Mouse (Mus musculus) hindbrain, embryonic 15.5 days (tissue): ENCODE measurements around the gene Gm11985. TPM values are rescaled to one million over a fixed set of nuclear protein-coding genes. Genes with fewer than 3 reads are reported as not detected.
A peak's percentile ranks its signal among the peaks of the same experiment; 100 is the strongest.

Experiments
- ATAC-seq: fragments of 200-750 bp; cut with Nextera tagmentation; 2 replicates; pipeline ENCODE4 v1.8.0; 2017; ENCODE audit warnings: low read depth, moderate number of reproducible peaks, moderate TSS enrichment; ENCODE audit not compliant: low FRiP score
- H3K27ac ChIP-seq: fragments of 300-500 bp; sonication (generic); replicated peaks from 2 replicates; pipeline ENCODE4 v1.5.1; 2015; ENCODE audit warnings: mild to moderate bottlenecking, inconsistent platforms
- H3K27me3 ChIP-seq: fragments of 300-500 bp; sonication (generic); 2 replicates; pipeline ENCODE4 v1.6.1; 2015; ENCODE audit warnings: control low read depth, inconsistent platforms
- H3K36me3 ChIP-seq: fragments of 300-500 bp; sonication (generic); 2 replicates; pipeline ENCODE4 v1.6.1; 2015; ENCODE audit warnings: control low read depth, inconsistent platforms
- H3K4me1 ChIP-seq: fragments of 300-500 bp; sonication (generic); replicated peaks from 2 replicates; pipeline ENCODE4 v1.6.1; 2015; ENCODE audit warnings: control low read depth, inconsistent platforms
- H3K4me2 ChIP-seq: fragments of 300-500 bp; sonication (generic); 2 replicates; pipeline ENCODE4 v1.6.1; 2015; ENCODE audit warnings: moderate library complexity, mild to moderate bottlenecking, inconsistent platforms
- H3K4me3 ChIP-seq: fragments of 300-500 bp; sonication (generic); 2 replicates; pipeline ENCODE4 v1.5.1; 2015; ENCODE audit warnings: mild to moderate bottlenecking, inconsistent platforms
- H3K9ac ChIP-seq: fragments of 300-500 bp; sonication (generic); 2 replicates; pipeline ENCODE4 v1.6.1; 2015; ENCODE audit warnings: inconsistent platforms
- H3K9me3 ChIP-seq: fragments of 300-500 bp; sonication (generic); 2 replicates; pipeline ENCODE4 v1.6.1; 2016; ENCODE audit warnings: control low read depth, inconsistent platforms
- WGBS: fragments of 180-500 bp; shearing (Covaris S2); methylation state at CpG from one replicate; pipeline ENCODE4 v1.1.7; 2015; 5-methylcytosine and 5-hydroxymethylcytosine counted together
- polyA plus RNA-seq: library from polyadenylated mRNA; unstranded; fragments of >200 nt; fragmentation: Nextera tagmentation; extraction: Ambion mirVana; gene quantifications from 2 replicates; pipeline ENCODE4 v1.2.1, GENCODE M21; 2015

Gene Gm11985
- polyA plus RNA-seq, 1 experiment from 2014 or later = 0.16 TPM

GRCm38 (mm10) chr11:7215703-7216102 lies 27.3 kb upstream of the Gm11985 start:
- Histone ChIP-seq H3K9me3 (no peaks in the 10 kb centered on the region), H3K27ac (no peak overlapping the region), H3K9ac (no peak overlapping the region), H3K36me3 (no peaks in the 10 kb centered on the region), H3K4me1 (peaks cover 30% of the 10 kb centered on the region), H3K27me3 (peaks cover 3% of the 10 kb centered on the region; the same call in 1 of the 2 replicates), H3K4me2 (no peak overlapping the region), H3K4me3 (no peak overlapping the region)
- 10% methylated on average over 8 of the region's 8 CpGs for WGBS
- no peak for ATAC-seq

- Histone ChIP-seq H3K4me3 (peak overlapping the region; percentile 73), H3K27ac (no peak overlapping the region), H3K4me2 (peak overlapping the region; percentile 89), H3K36me3 (no peaks in the 10 kb centered on the region), H3K9me3 (no peaks in the 10 kb centered on the region), H3K9ac (no peak overlapping the region), H3K4me1 (peaks cover 33% of the 10 kb centered on the region), H3K27me3 (peaks cover 3% of the 10 kb centered on the region; the same call in 1 of the 2 replicates)
- WGBS = 7% methylated on average over 14 of the region's 14 CpGs
- ATAC-seq = no peak
These were observed 26.4 kb upstream of the Gm11985 start for GRCm38 (mm10) chr11:7214761-7215160.

- Histone ChIP-seq H3K4me1 (peaks cover 33% of the 10 kb centered on the region), H3K4me2 (peak overlapping the region; percentile 89), H3K27ac (peak overlapping the region; percentile 93; the same call in 1 of the 2 replicates), H3K36me3 (no peaks in the 10 kb centered on the region), H3K9ac (peak overlapping the region; percentile 85), H3K4me3 (peak overlapping the region; percentile 73), H3K9me3 (no peaks in the 10 kb centered on the region), H3K27me3 (peaks cover 3% of the 10 kb centered on the region; the same call in 1 of the 2 replicates)
- 0 out of 2 replicates have a peak, but pooled peaks have one; percentile 1 for ATAC-seq
- WGBS = under 1% methylated on average over 12 of the region's 12 CpGs
These were observed 25.9 kb upstream of the Gm11985 start for GRCm38 (mm10) chr11:7214342-7214660.

GRCm38 (mm10) chr11:7213501-7214341 lies 25.4 kb upstream of the Gm11985 start, which contains the start of gene Igfbp3:
Igfbp3 (minus strand) TSS chr11:7213923.
- WGBS = under 1% methylated on average over 99 of the region's 104 CpGs
- peak within 1 kb of the TSS; percentile 93 for H3K27ac ChIP-seq
- H3K27me3 ChIP-seq = peaks cover 3% of the 10 kb centered on the region; the same call in 1 of the 2 replicates
- H3K9me3 ChIP-seq = no peaks in the 10 kb centered on the region
- ATAC-seq = peak; percentile 92
- peaks cover 33% of the 10 kb centered on the region for H3K4me1 ChIP-seq
- H3K4me2 ChIP-seq = peak within 1 kb of the TSS; percentile 89
- peak within 1 kb of the TSS; percentile 85 for H3K9ac ChIP-seq
- no peaks in the 10 kb centered on the region for H3K36me3 ChIP-seq
- H3K4me3 ChIP-seq = peak within 1 kb of the TSS; percentile 73

DNA sequence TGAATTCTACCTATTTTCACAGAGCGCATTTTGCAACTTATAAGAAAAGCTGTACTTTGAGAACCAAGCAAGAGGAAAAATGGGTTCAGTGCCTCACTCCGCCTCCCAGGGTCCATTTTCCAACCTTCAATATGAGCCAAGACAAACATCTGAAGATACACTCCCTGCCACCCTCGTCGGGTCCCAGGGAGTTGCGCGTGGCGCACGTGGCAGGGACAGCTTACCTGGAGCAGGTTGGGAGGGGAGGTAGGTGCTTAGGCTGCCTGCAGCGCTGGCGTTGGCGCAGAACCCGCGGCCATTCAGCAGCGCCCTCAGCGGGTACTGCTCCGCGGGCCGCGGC lies 24.8 kb upstream of the Gm11985 start:
- peak overlapping the region; percentile 73 for H3K4me3 ChIP-seq
- H3K27ac ChIP-seq = peak overlapping the region; percentile 93
- no peak for ATAC-seq
- H3K4me1 ChIP-seq = peaks cover 33% of the 10 kb centered on the region
- no peaks in the 10 kb centered on the region for H3K9me3 ChIP-seq
- no peaks in the 10 kb centered on the region for H3K36me3 ChIP-seq
- H3K4me2 ChIP-seq = peak overlapping the region; percentile 89
- peaks cover 3% of the 10 kb centered on the region; the same call in 1 of the 2 replicates for H3K27me3 ChIP-seq
- 2% methylated on average over 19 of the region's 19 CpGs for WGBS
- H3K9ac ChIP-seq = peak overlapping the region; percentile 85

DNA sequence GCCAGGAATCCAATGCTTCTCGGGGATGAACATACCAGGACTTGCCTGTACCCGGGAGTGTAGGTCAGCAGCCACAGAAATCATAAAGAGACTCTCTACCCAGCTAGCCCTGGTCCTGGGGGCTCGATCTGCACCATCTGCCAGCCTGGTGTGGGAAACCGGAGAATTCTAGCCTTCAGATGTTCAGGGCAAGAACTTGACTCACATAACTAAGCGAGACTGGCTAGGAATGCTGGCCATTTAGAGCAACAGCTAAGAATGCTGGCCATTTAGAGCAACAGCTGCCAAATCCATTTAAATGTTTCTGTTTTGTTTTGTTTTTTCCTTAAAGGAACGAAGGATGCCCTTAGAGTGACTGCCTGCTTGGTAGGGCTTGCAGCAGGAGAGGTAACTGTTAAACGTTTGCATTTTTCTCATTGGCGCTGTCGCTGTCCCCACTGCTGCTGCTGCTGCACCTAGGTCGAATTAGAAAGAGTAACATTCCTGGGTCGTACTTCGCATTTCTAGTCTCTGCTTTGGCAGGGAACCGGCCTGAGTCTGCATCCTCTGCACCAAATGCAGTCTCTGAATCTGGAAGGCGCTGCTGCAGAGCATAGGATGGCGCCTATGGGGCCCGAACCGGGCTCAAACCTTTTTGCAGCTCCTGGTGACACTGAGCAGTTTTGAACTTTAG lies 23.9 kb upstream of the Gm11985 start:
- Histone ChIP-seq H3K27ac (no peak overlapping the region), H3K4me1 (peaks cover 33% of the 10 kb centered on the region), H3K9ac (peak overlapping the region; percentile 85), H3K36me3 (no peaks in the 10 kb centered on the region), H3K9me3 (no peaks in the 10 kb centered on the region), H3K4me2 (peak overlapping the region; percentile 89), H3K4me3 (peak overlapping the region; percentile 73), H3K27me3 (peaks cover 3% of the 10 kb centered on the region; the same call in 1 of the 2 replicates)
- no peak for ATAC-seq
- WGBS = 18% methylated on average over 17 of the region's 17 CpGs

GRCm38 (mm10) chr11:7211211-7211610 lies 22.8 kb upstream of the Gm11985 start:
- no peak for ATAC-seq
- H3K27me3 ChIP-seq = 0 out of 2 replicates have a peak, but pooled peaks cover 3% of the 10 kb centered on the region
- H3K36me3 ChIP-seq = no peaks in the 10 kb centered on the region
- H3K4me2 ChIP-seq = peak overlapping the region; percentile 34
- 13% methylated on average over 9 of the region's 9 CpGs for WGBS
- no peak overlapping the region for H3K27ac ChIP-seq
- H3K9ac ChIP-seq = no peak overlapping the region
- H3K4me3 ChIP-seq = no peak overlapping the region
- no peaks in the 10 kb centered on the region for H3K9me3 ChIP-seq
- peaks cover 33% of the 10 kb centered on the region for H3K4me1 ChIP-seq

GRCm38 (mm10) chr11:7210343-7210742 lies 22.0 kb upstream of the Gm11985 start:
- no peak overlapping the region for H3K9ac ChIP-seq
- H3K9me3 ChIP-seq = no peaks in the 10 kb centered on the region
- no peak for ATAC-seq
- H3K27ac ChIP-seq = no peak overlapping the region
- H3K4me1 ChIP-seq = peaks cover 33% of the 10 kb centered on the region
- no peak overlapping the region for H3K4me2 ChIP-seq
- no peak overlapping the region for H3K4me3 ChIP-seq
- 0 out of 2 replicates have a peak, but pooled peaks cover 3% of the 10 kb centered on the region for H3K27me3 ChIP-seq
- H3K36me3 ChIP-seq = no peaks in the 10 kb centered on the region
- WGBS = 15% methylated on average over 6 of the region's 6 CpGs

DNA sequence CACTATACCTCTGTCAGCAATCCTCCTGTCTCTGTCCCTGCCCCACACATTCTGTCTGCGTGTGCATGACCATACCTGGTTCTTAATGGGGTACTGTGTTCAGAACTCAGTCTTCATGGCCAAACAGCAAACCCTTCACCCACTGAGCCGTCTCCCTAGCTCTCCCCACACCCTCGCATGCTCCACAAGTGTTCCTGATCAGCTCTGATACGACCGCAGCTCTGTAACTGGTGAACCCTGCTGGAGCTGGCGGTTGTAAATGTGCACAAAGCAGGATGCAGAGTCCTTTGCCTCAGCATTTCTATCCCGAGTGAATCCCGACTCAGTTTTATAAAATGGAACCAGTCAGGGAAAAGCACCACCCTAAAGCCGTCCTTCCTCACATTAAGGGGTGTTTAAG lies 15.5 kb upstream of the Gm11985 start:
- H3K9ac ChIP-seq = no peak overlapping the region
- no peaks in the 10 kb centered on the region for H3K27me3 ChIP-seq
- no peak for ATAC-seq
- H3K4me3 ChIP-seq = no peak overlapping the region
- no peaks in the 10 kb centered on the region for H3K36me3 ChIP-seq
- 89% methylated on average over 9 of the region's 9 CpGs for WGBS
- H3K27ac ChIP-seq = no peak overlapping the region
- no peak overlapping the region for H3K4me2 ChIP-seq
- no peaks in the 10 kb centered on the region for H3K9me3 ChIP-seq
- no peaks in the 10 kb centered on the region for H3K4me1 ChIP-seq

- Histone ChIP-seq H3K4me2 (no peak overlapping the region), H3K27me3 (no peaks in the 10 kb centered on the region), H3K9me3 (no peaks in the 10 kb centered on the region), H3K4me1 (no peaks in the 10 kb centered on the region), H3K36me3 (no peaks in the 10 kb centered on the region), H3K4me3 (no peak overlapping the region), H3K9ac (no peak overlapping the region), H3K27ac (no peak overlapping the region)
- WGBS = 87% methylated on average over 7 of the region's 7 CpGs
- no peak for ATAC-seq
These were observed 13.8 kb upstream of the Gm11985 start for GRCm38 (mm10) chr11:7202206-7202605.

DNA sequence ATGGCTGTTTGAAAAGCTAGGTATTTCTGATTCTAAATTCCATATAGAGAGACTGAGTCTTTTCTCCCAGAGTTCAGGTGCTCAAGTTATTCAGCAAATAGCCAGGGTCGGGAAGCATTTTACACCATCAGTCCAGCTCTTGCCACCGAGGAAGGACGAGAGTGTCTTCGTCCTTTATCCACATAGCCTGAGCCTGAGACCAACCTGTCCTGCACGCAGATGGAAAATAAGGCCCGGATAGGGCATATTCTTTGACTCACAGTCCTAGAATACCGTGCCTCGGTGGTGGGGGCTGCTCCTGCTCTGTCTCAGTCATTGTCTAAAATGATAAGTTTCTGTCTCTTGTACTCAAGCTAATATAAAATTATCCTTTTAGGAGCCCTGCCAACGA lies 12.0 kb upstream of the Gm11985 start:
- H3K27me3 ChIP-seq = no peaks in the 10 kb centered on the region
- H3K4me1 ChIP-seq = no peaks in the 10 kb centered on the region
- H3K36me3 ChIP-seq = no peaks in the 10 kb centered on the region
- 86% methylated on average over 9 of the region's 9 CpGs for whole genome bisulfite sequencing
- no peak overlapping the region for H3K9ac ChIP-seq
- ATAC-seq = no peak
- H3K27ac ChIP-seq = no peak overlapping the region
- H3K4me3 ChIP-seq = no peak overlapping the region
- no peaks in the 10 kb centered on the region for H3K9me3 ChIP-seq
- no peak overlapping the region for H3K4me2 ChIP-seq

GRCm38 (mm10) chr11:7199736-7200392 lies 11.5 kb upstream of the Gm11985 start:
- Histone ChIP-seq H3K4me1 (no peaks in the 10 kb centered on the region), H3K9me3 (no peaks in the 10 kb centered on the region), H3K27me3 (no peaks in the 10 kb centered on the region), H3K4me2 (no peak overlapping the region), H3K36me3 (no peaks in the 10 kb centered on the region), H3K27ac (no peak overlapping the region), H3K4me3 (no peak overlapping the region), H3K9ac (no peak overlapping the region)
- 0 out of 2 replicates have a peak, but pooled peaks have one; percentile 8 for ATAC-seq
- WGBS = 57% methylated on average over 14 of the region's 14 CpGs
